Mouse (Mus musculus): ENCODE measurements around the gene Pak7. TPM values are rescaled to one million over a fixed set of nuclear protein-coding genes. Genes with fewer than 3 reads are reported as not detected.

Gene Pak7
- polyA plus RNA-seq, 1 experiment from 2014 or later, result 2.6 TPM

- peaks cover 53% of the 10 kb centered on the region for H3K27me3 ChIP-seq (replicated peaks; ENCODE audit: low read depth, poor library complexity, severe bottlenecking)
- 2% methylated on average over 37 of the region's 37 CpGs for WGBS
- no peaks in the 10 kb centered on the region for H3K9me3 ChIP-seq
- peak overlapping the region; percentile 59 for H3K4me3 ChIP-seq
- no peaks in the 10 kb centered on the region for H3K36me3 ChIP-seq (replicated peaks)
- peak; percentile 56 for DNase-seq (ENCODE audit: low spot score)
- H3K4me1 ChIP-seq, result peaks cover 28% of the 10 kb centered on the region
- peak overlapping the region; percentile 66; the same call in 1 of the 2 replicates for H3K27ac ChIP-seq (replicated peaks)
These were observed 328.6 kb downstream of the Pak7 start for GRCm38 (mm10) chr2:136059029-136059669.

GRCm38 (mm10) chr2:136058398-136058797 is 329.4 kb downstream of the Pak7 start:
- Histone ChIP-seq H3K4me3 (peak overlapping the region; percentile 59), H3K27me3 (replicated peaks; ENCODE audit: low read depth, poor library complexity, severe bottlenecking) (peaks cover 53% of the 10 kb centered on the region), H3K27ac (replicated peaks) (no peak overlapping the region), H3K36me3 (replicated peaks) (no peaks in the 10 kb centered on the region), H3K4me1 (peaks cover 28% of the 10 kb centered on the region), H3K9me3 (no peaks in the 10 kb centered on the region)
- 4% methylated on average over 7 of the region's 7 CpGs for WGBS
- peak; percentile 22 for DNase-seq (ENCODE audit: low spot score)

- peak; percentile 56 for DNase-seq (ENCODE audit: low spot score)
- Histone ChIP-seq H3K27ac (replicated peaks) (no peak overlapping the region), H3K36me3 (replicated peaks) (no peaks in the 10 kb centered on the region), H3K27me3 (replicated peaks; ENCODE audit: low read depth, poor library complexity, severe bottlenecking) (peaks cover 53% of the 10 kb centered on the region), H3K4me1 (peaks cover 28% of the 10 kb centered on the region), H3K4me3 (peak overlapping the region; percentile 59), H3K9me3 (no peaks in the 10 kb centered on the region)
- WGBS, result 5% methylated on average over 19 of the region's 19 CpGs
These were observed 329.9 kb downstream of the Pak7 start for GRCm38 (mm10) chr2:136057861-136058331.

GRCm38 (mm10) chr2:136051688-136052289 is 336.0 kb downstream of the Pak7 start, which contains the start of gene Lamp5:
Gene Lamp5, plus strand, starts transcription at chr2:136052239.
- Histone ChIP-seq H3K36me3 (replicated peaks) (no peaks in the 10 kb centered on the region), H3K9me3 (no peaks in the 10 kb centered on the region), H3K27me3 (replicated peaks; ENCODE audit: low read depth, poor library complexity, severe bottlenecking) (peaks cover 39% of the 10 kb centered on the region), H3K27ac (replicated peaks) (0 out of 2 replicates have a peak within 1 kb of the TSS, but pooled peaks have one; percentile 10), H3K4me1 (peaks cover 18% of the 10 kb centered on the region), H3K4me3 (peak within 1 kb of the TSS; percentile 51)
- peak; percentile 56 for DNase-seq (ENCODE audit: low spot score)
- 1% methylated on average over 8 of the region's 8 CpGs for WGBS

GRCm38 (mm10) chr2:136050793-136051615 is 336.8 kb downstream of the Pak7 start:
- peak; percentile 44 for DNase-seq (ENCODE audit: low spot score)
- H3K36me3 ChIP-seq (replicated peaks), result no peaks in the 10 kb centered on the region
- 13% methylated on average over 27 of the region's 27 CpGs for WGBS
- peaks cover 18% of the 10 kb centered on the region for H3K4me1 ChIP-seq
- H3K27me3 ChIP-seq (replicated peaks; ENCODE audit: low read depth, poor library complexity, severe bottlenecking), result peaks cover 38% of the 10 kb centered on the region
- H3K4me3 ChIP-seq, result peak overlapping the region; percentile 51
- H3K9me3 ChIP-seq, result no peaks in the 10 kb centered on the region
- 0 out of 2 replicates have a peak overlapping the region, but pooled peaks have one; percentile 1 for H3K27ac ChIP-seq (replicated peaks)

- Histone ChIP-seq H3K4me3 (no peak overlapping the region), H3K4me1 (peaks cover 18% of the 10 kb centered on the region), H3K27me3 (replicated peaks; ENCODE audit: low read depth, poor library complexity, severe bottlenecking) (peaks cover 34% of the 10 kb centered on the region), H3K27ac (replicated peaks) (no peak overlapping the region), H3K36me3 (replicated peaks) (no peaks in the 10 kb centered on the region), H3K9me3 (no peaks in the 10 kb centered on the region)
- no peak for DNase-seq (ENCODE audit: low spot score)
- 91% methylated on average over 4 of the region's 4 CpGs for WGBS
These were observed 339.3 kb downstream of the Pak7 start for GRCm38 (mm10) chr2:136048464-136048863.

Other genes starting within 250 kb of the Pak7 start
- gene Ankef1, start 113.9 kb upstream of the Pak7 start, polyA plus RNA-seq (2016; fragmentation: Nextera tagmentation; extraction: Ambion mirVana), result 0.46 and 0.57 TPM in 2 replicates